Comparison of ENCODE assay signal across 21 mouse cellular contexts in the genomic region with DNA sequence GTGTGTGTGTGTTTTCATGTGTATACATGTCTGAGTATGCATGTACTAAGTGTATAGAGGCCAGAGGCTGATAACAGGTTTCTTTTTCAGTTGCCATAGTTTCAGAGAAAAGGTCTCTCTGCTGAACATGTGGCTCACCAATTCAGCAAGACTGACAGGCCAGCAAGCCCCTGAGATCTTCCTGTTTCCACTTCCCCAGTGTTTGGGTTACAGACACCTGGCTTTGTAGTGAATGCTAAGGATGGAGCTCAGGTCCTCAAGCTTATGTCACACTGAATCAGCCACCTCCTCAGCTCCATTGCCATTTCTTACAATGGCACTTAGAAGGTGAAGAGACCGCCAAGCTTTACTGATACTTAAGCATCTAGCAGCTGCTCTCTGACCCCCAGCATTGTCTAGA. TPM values are rescaled to one million over a fixed set of nuclear protein-coding genes. Genes with fewer than 3 reads are reported as not detected.
DNase-seq lines count a peak whose midpoint lies in the region; ATAC-seq lines count a peak whose summit lies in the region.
"Had no signal": no experiment of that assay in that cellular context is flagged by ENCODE, and none has a peak within 500 bp of the region (broad histone marks: within the 10 kb centered on the region; RNA-seq: fewer than 3 reads in every experiment).

No protein-coding gene starts in this region.

- H3K27me3 ChIP-seq in liver, embryonic 15.5 days: no peaks in the 10 kb centered on the region
- no peaks in the 10 kb centered on the region for H3K27me3 ChIP-seq in hindbrain, embryonic 10.5 days (ENCODE audit: insufficient read depth, poor library complexity, severe bottlenecking)
- H3K27me3 ChIP-seq: embryonic facial prominence, embryonic 12.5 days; forebrain, embryonic 15.5 days; heart, embryonic 12.5 days; hindbrain, embryonic 12.5 days; Patski had no signal

- no peak overlapping the region for H3K4me3 ChIP-seq in liver, embryonic 15.5 days (replicated peaks)
- no peak overlapping the region for H3K4me3 ChIP-seq in hindbrain, embryonic 10.5 days
- H3K4me3 ChIP-seq: embryonic facial prominence, embryonic 12.5 days; forebrain, embryonic 15.5 days; heart, embryonic 12.5 days; hindbrain, embryonic 12.5 days had no signal

- H3K9me3 ChIP-seq in liver, embryonic 15.5 days (replicated peaks): no peaks in the 10 kb centered on the region
- H3K9me3 ChIP-seq in hindbrain, embryonic 10.5 days: no peaks in the 10 kb centered on the region
- H3K9me3 ChIP-seq: embryonic facial prominence, embryonic 12.5 days; forebrain, embryonic 15.5 days; heart, embryonic 12.5 days; hindbrain, embryonic 12.5 days had no signal

- peaks cover 52% of the 10 kb centered on the region for H3K4me1 ChIP-seq in liver, embryonic 15.5 days (replicated peaks)
- no peaks in the 10 kb centered on the region for H3K4me1 ChIP-seq in hindbrain, embryonic 10.5 days (replicated peaks)
- H3K4me1 ChIP-seq: embryonic facial prominence, embryonic 12.5 days; forebrain, embryonic 15.5 days; hindbrain, embryonic 12.5 days had no signal

- 0 out of 2 replicates have a peak overlapping the region, but pooled peaks have one; percentile 4 for H3K27ac ChIP-seq in liver, embryonic 15.5 days (replicated peaks)
- no peak overlapping the region for H3K27ac ChIP-seq in hindbrain, embryonic 10.5 days
- H3K27ac ChIP-seq: embryonic facial prominence, embryonic 12.5 days; forebrain, embryonic 15.5 days; hindbrain, embryonic 12.5 days had no signal

- no peak for ATAC-seq in liver, embryonic 15.5 days (ENCODE audit: insufficient read depth)
- peak; percentile 23 for ATAC-seq in activated CD4-positive, CD25-positive, alpha-beta regulatory T cell, adult 4 months
- peak; percentile 53; the same call in 1 of the 2 replicates for ATAC-seq in megakaryocyte, adult 5-6 weeks (ENCODE audit: poor library complexity, severe bottlenecking)
- ATAC-seq: CD4-positive, CD25-positive, alpha-beta regulatory T cell, adult 4 months; forebrain, embryonic 15.5 days; hindbrain, embryonic 16.5 days; inflammation-experienced regulatory T-cells, adult 6 months; Patski had no signal

- H3K4me2 ChIP-seq in liver, embryonic 15.5 days: no peak overlapping the region
- H3K4me2 ChIP-seq: embryonic facial prominence, embryonic 12.5 days; forebrain, embryonic 15.5 days; heart, embryonic 12.5 days; hindbrain, embryonic 12.5 days had no signal

- DNase-seq in liver: no peak
- no peak for DNase-seq in ovary, postnatal 36 days (ENCODE audit: low spot score)
- DNase-seq in hindbrain, embryonic 10.5 days (ENCODE audit: low spot score): no peak
- DNase-seq: adrenal gland, adult 2 months; adrenal gland, postnatal 25 days; B cell, adult 2 months; cerebellum, adult 2 months; cerebellum, postnatal 14 days; embryo, embryonic 11 days; gastrocnemius, postnatal 36 days had no signal

- H3K36me3 ChIP-seq in liver, embryonic 15.5 days (replicated peaks): peaks cover 60% of the 10 kb centered on the region
- H3K36me3 ChIP-seq in hindbrain, embryonic 10.5 days: peaks cover 45% of the 10 kb centered on the region

- 97% methylated on average over 1 of the region's 1 CpGs for WGBS in liver, embryonic 15.5 days (ENCODE audit: insufficient replicate concordance)
- WGBS in hindbrain, embryonic 10.5 days: 83% methylated on average over 1 of the region's 1 CpGs

- no peak overlapping the region for H3K9ac ChIP-seq in liver, embryonic 15.5 days
- H3K9ac ChIP-seq: embryonic facial prominence, embryonic 12.5 days; forebrain, embryonic 15.5 days; heart, embryonic 12.5 days; hindbrain, embryonic 12.5 days had no signal

RNA-seq across cellular contexts. Expression of a gene that starts 54.3 kb away (rescaled TPM):
- 9.0 and 10.4 TPM in 2 replicates for polyA plus RNA-seq in liver, embryonic 15.5 days (2015; fragmentation: Nextera tagmentation; extraction: Ambion mirVana)
- polyA plus RNA-seq in activated CD4-positive, CD25-positive, alpha-beta regulatory T cell, adult 4 months (2017; shearing (Covaris generic)): under 1 TPM; 0.12 to 0.13 TPM
- total RNA-seq in megakaryocyte, adult 5-6 weeks (2015): 22.3 and 25.1 TPM in 2 replicates
- 33.0 and 43.3 TPM in 2 replicates for total RNA-seq in megakaryocyte, adult 5-6 weeks (2017)
- 1.1 and 1.9 TPM in 2 replicates for polyA plus RNA-seq in hindbrain, embryonic 10.5 days (2016; fragmentation: Nextera tagmentation; extraction: Ambion mirVana)

RNA-seq across cellular contexts. Expression of a gene that starts 55.1 kb away (rescaled TPM):
- polyA plus RNA-seq in liver, embryonic 15.5 days (2015; fragmentation: Nextera tagmentation; extraction: Ambion mirVana): 18.0 and 23.4 TPM in 2 replicates
- polyA plus RNA-seq in activated CD4-positive, CD25-positive, alpha-beta regulatory T cell, adult 4 months (2017; shearing (Covaris generic)): 10 to 100 TPM; 21.7 to 22.4 TPM
- 54.5 and 60.9 TPM in 2 replicates for total RNA-seq in megakaryocyte, adult 5-6 weeks (2015)
- 9.5 and 21.8 TPM in 2 replicates for total RNA-seq in megakaryocyte, adult 5-6 weeks (2017)
- polyA plus RNA-seq in hindbrain, embryonic 10.5 days (2016; fragmentation: Nextera tagmentation; extraction: Ambion mirVana): 28.5 and 29.6 TPM in 2 replicates
